Mouse (Mus musculus): ENCODE measurements around the gene Cltb.
A peak's percentile ranks its signal among the peaks of the same experiment; 100 is the strongest.

The Cltb gene

GRCm38 (mm10) chr13:54565594-54566345 lies 45.4 kb downstream of the Cltb start:
- no peak for ATAC-seq (ENCODE audit: insufficient number of reproducible peaks, low FRiP score, low TSS enrichment)

GRCm38 (mm10) chr13:54565201-54565581 lies 46.0 kb downstream of the Cltb start, which contains the start of gene 4833439L19Rik:
Gene 4833439L19Rik, minus strand, starts transcription at chr13:54565435.
- ATAC-seq (ENCODE audit: insufficient number of reproducible peaks, low FRiP score, low TSS enrichment), result peak; percentile 94

GRCm38 (mm10) chr13:54564232-54565200 lies 46.6 kb downstream of the Cltb start:
- ATAC-seq (ENCODE audit: insufficient number of reproducible peaks, low FRiP score, low TSS enrichment), result peak; percentile 5; the same call in 1 of the 2 replicates

- ATAC-seq (ENCODE audit: insufficient number of reproducible peaks, low FRiP score, low TSS enrichment), result no peak
Measured at GRCm38 (mm10) chr13:54562562-54562961, 48.6 kb downstream of the Cltb start.

GRCm38 (mm10) chr13:54560608-54561007 lies 50.5 kb downstream of the Cltb start:
- ATAC-seq (ENCODE audit: insufficient number of reproducible peaks, low FRiP score, low TSS enrichment), result no peak

- ATAC-seq (ENCODE audit: insufficient number of reproducible peaks, low FRiP score, low TSS enrichment), result no peak
Measured at GRCm38 (mm10) chr13:54559656-54560055, 51.5 kb downstream of the Cltb start.

- no peak for ATAC-seq (ENCODE audit: insufficient number of reproducible peaks, low FRiP score, low TSS enrichment)
Measured at GRCm38 (mm10) chr13:54557652-54558051, 53.5 kb downstream of the Cltb start.

- peak; percentile 87 for ATAC-seq (ENCODE audit: insufficient number of reproducible peaks, low FRiP score, low TSS enrichment)
Measured at GRCm38 (mm10) chr13:54556796-54557195, 54.3 kb downstream of the Cltb start.

- ATAC-seq (ENCODE audit: insufficient number of reproducible peaks, low FRiP score, low TSS enrichment), result no peak; the same call in 1 of the 2 replicates
Measured at GRCm38 (mm10) chr13:54556176-54556575, 55.0 kb downstream of the Cltb start.

- no peak for ATAC-seq (ENCODE audit: insufficient number of reproducible peaks, low FRiP score, low TSS enrichment)
Measured at GRCm38 (mm10) chr13:54548036-54548435, 63.1 kb downstream of the Cltb start.
